Mouse (Mus musculus) heart, embryonic 10.5 days (tissue): ENCODE results near the gene Dcaf6. TPM values are rescaled to one million over a fixed set of nuclear protein-coding genes. Genes with fewer than 3 reads are reported as not detected.

Experiments
- DNase-seq: peaks from one replicate; pipeline ENCODE4 v3.0.0-alpha.2; 2017; ENCODE audit warnings: low spot score
- H3K27ac ChIP-seq: fragments of 300-500 bp; sonication (generic); 2 replicates; pipeline ENCODE4 v1.5.1; 2016; ENCODE audit warnings: mild to moderate bottlenecking
- H3K27me3 ChIP-seq: fragments of 300-500 bp; sonication (generic); 2 replicates; pipeline ENCODE4 v1.6.1; 2016; ENCODE audit warnings: mild to moderate bottlenecking; ENCODE audit not compliant: poor library complexity, insufficient read depth, severe bottlenecking
- H3K36me3 ChIP-seq: fragments of 300-500 bp; sonication (generic); 2 replicates; pipeline ENCODE4 v1.6.1; 2016; ENCODE audit warnings: mild to moderate bottlenecking, moderate library complexity
- H3K4me1 ChIP-seq: fragments of 300-500 bp; sonication (generic); 2 replicates; pipeline ENCODE4 v1.6.1; 2016; ENCODE audit warnings: mild to moderate bottlenecking
- H3K4me3 ChIP-seq: fragments of 300-500 bp; sonication (generic); 2 replicates; pipeline ENCODE4 v1.5.1; 2016; ENCODE audit warnings: mild to moderate bottlenecking, moderate library complexity
- H3K9me3 ChIP-seq: fragments of 300-500 bp; sonication (generic); 2 replicates; pipeline ENCODE4 v1.6.1; 2016; ENCODE audit warnings: mild to moderate bottlenecking, moderate library complexity
- WGBS: fragments of 180-500 bp; shearing (Covaris S2); methylation state at CpG from one replicate; pipeline ENCODE4 v1.1.7; 2016; 5-methylcytosine and 5-hydroxymethylcytosine counted together
- polyA plus RNA-seq: library from polyadenylated mRNA; unstranded; fragments of >200 nt; fragmentation: Nextera tagmentation; extraction: Ambion mirVana; gene quantifications from 2 replicates; pipeline ENCODE4 v1.2.1, GENCODE M21; 2016

Gene Dcaf6
- polyA plus RNA-seq, 1 experiment from 2014 or later = 8.7 TPM

DNA sequence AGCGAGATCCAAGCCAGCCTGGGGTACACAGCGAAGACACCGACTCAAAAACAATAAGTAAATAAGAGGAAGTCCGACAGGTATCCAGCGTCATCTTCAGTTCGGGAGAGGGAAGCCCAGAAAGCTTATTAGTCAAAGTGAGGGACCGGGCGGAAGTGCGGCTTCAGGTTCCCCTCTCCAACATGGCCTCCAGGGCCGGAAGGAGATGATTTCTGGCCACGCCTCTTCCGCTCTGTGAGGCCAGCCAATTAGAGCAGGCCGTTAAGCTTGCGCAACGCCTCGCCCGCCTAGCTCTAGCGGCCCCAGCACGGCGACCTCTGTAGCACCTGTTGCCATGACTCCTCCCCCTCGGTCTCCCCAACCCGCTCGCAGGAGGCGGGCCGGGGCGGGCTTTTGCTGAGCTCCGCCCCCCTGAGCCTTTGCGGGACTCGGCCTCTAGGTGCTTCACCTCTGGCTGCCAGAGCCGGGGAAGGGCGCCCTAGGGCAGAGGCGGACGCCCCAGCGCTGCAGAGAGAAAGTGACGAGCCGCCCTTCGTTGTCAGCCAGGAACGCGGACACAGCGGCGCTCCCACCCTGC, 614 bp upstream of the Dcaf6 start:
- H3K4me3 ChIP-seq = peak overlapping the region; percentile 95
- peak overlapping the region; percentile 95 for H3K27ac ChIP-seq
- H3K4me1 ChIP-seq = peaks cover 8% of the 10 kb centered on the region
- H3K27me3 ChIP-seq = no peaks in the 10 kb centered on the region
- H3K36me3 ChIP-seq = no peaks in the 10 kb centered on the region
- WGBS = under 1% methylated on average over 41 of the region's 41 CpGs
- DNase-seq = peak; percentile 100
- H3K9me3 ChIP-seq = no peaks in the 10 kb centered on the region

DNA sequence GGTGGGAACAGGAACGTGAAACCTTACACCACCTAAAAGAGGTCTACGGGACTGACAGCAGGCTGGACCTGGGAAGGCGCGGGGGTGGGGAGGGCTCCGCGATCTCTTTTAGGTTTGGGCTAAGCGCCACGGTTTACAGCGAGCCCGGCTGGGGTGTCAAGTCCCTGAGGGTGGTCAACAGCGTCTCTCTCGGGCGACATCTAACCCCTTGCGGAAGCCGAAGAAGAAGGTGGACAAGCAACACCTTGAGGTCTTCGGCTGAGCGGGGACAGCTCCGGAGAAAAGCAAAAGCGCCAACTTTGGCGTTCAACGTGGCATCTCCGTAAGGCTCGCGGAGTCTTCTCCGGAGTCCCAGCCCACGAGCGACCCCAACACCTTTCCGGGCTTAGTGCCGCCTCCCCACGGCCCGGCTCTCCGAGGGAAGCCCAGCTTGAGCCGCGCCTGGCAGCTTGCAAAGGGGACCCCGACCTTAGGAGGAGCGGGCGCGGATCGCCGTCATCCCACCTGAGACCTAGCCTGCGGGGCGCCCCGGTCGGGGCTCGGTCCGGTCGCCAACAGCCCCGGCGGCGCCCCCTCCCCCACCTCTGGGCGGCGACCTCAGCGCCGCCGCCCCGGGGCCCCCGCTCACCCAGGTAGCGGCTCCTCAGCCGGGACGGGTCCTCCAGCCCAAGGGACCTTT, 633 bp downstream of the Dcaf6 start:
- Histone ChIP-seq H3K27ac (peak overlapping the region; percentile 95), H3K4me1 (peaks cover 8% of the 10 kb centered on the region), H3K9me3 (no peaks in the 10 kb centered on the region), H3K27me3 (no peaks in the 10 kb centered on the region), H3K36me3 (no peaks in the 10 kb centered on the region), H3K4me3 (peak overlapping the region; percentile 95)
- DNase-seq = peak; percentile 89
- WGBS = under 1% methylated on average over 60 of the region's 60 CpGs

DNA sequence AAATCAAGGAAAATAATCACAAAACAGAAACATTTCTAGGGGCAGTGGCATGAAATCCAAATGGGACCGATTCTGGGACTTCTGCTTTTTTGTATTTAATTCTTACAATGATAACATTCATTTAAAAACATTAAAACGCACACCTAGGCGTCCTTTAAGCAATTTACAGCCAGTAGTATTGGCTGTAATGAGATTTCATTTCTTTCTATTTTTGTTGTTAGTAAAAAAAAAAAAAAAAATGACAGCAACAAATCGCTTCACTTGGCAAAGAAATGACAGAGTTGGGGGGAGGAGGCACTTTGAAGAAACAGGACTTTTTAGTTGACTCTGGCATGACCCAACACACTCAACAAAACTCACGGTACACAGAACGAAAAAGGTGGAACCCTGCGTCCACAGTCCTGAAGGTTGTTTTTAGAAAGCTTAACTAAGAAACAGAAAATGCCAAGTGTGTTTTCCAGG, 1.2 kb downstream of the Dcaf6 start:
- DNase-seq = no peak
- Histone ChIP-seq H3K36me3 (no peaks in the 10 kb centered on the region; the same call in 1 of the 2 replicates), H3K9me3 (no peaks in the 10 kb centered on the region), H3K27me3 (no peaks in the 10 kb centered on the region), H3K4me1 (peaks cover 8% of the 10 kb centered on the region), H3K4me3 (peak overlapping the region; percentile 95), H3K27ac (peak overlapping the region; percentile 95)
- 20% methylated on average over 7 of the region's 7 CpGs for WGBS

DNA sequence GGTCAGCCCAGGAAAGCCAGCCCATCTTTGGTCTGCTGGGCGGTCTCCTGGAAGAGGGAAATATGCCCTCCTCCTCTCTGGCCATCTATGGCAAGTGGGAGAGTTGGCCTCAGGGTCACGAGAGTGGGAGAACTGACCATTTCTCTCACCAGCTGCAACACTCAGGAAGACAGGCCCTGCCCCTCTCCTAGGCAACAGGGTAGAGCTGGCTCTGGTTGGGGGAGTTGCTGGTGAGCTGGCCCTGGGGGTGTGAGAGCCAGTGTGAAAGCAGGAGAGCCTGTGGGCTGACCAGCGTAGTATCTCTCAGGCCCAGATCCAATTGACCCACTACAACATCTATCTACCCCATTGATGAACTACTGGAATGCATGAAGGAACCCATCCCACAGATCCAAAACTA, 18.6 kb downstream of the Dcaf6 start:
- Histone ChIP-seq H3K36me3 (no peaks in the 10 kb centered on the region), H3K27me3 (no peaks in the 10 kb centered on the region)
- 75% methylated on average over 3 of the region's 3 CpGs for WGBS

DNA sequence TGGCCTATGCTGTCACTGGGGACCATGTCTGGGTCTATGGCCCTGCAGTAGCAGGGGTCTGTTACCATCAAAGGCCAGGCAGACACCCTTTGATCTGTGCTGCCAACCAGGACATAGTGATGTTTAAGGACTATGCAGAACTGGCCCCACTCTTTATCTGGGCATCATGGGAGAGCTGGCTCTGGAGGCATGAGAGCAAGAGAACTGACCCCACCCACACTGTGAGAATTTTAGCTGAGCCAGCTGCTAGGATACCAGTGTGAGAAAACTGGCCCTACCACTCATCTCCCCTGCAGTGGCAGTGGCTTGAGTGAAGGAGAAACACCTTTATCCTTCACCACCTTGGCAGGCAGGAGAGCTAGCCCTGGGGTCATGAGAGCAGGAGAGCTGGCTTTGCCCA, 19.1 kb downstream of the Dcaf6 start:
- Histone ChIP-seq H3K36me3 (no peaks in the 10 kb centered on the region), H3K4me1 (peaks cover 12% of the 10 kb centered on the region), H3K27me3 (no peaks in the 10 kb centered on the region), H3K4me3 (no peak overlapping the region), H3K27ac (no peak overlapping the region), H3K9me3 (no peaks in the 10 kb centered on the region)
- DNase-seq = no peak

More for the DNA sequence above, 18.6 kb downstream of the Dcaf6 start:
- H3K4me1 ChIP-seq = peaks cover 12% of the 10 kb centered on the region
- no peak overlapping the region for H3K4me3 ChIP-seq
- no peak for DNase-seq
- H3K27ac ChIP-seq = no peak overlapping the region
- H3K9me3 ChIP-seq = no peaks in the 10 kb centered on the region

DNA sequence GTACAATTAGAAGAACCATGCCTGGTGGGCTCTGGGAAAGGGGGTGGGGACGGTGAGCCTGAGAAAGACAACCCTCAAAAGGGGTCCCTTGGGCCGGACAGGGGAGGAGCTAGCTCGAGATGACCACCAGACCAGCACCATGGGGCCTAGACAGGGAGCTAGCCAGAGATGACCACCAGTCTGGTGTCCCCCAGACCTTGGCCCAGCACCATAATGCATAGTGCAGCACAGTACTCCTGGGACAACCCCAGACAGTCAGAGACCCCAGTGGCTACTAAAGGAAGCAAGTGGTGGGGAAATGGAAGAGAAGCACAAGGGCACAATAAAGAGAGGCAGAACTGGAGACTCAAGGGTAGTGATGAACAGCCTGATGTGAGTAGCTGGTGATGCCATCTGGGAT, 19.5 kb downstream of the Dcaf6 start:
- WGBS = 78% methylated on average over 3 of the region's 3 CpGs
- Histone ChIP-seq H3K9me3 (no peaks in the 10 kb centered on the region), H3K36me3 (no peaks in the 10 kb centered on the region), H3K4me3 (no peak overlapping the region), H3K27me3 (no peaks in the 10 kb centered on the region), H3K27ac (no peak overlapping the region), H3K4me1 (peaks cover 12% of the 10 kb centered on the region)
- DNase-seq = no peak

DNA sequence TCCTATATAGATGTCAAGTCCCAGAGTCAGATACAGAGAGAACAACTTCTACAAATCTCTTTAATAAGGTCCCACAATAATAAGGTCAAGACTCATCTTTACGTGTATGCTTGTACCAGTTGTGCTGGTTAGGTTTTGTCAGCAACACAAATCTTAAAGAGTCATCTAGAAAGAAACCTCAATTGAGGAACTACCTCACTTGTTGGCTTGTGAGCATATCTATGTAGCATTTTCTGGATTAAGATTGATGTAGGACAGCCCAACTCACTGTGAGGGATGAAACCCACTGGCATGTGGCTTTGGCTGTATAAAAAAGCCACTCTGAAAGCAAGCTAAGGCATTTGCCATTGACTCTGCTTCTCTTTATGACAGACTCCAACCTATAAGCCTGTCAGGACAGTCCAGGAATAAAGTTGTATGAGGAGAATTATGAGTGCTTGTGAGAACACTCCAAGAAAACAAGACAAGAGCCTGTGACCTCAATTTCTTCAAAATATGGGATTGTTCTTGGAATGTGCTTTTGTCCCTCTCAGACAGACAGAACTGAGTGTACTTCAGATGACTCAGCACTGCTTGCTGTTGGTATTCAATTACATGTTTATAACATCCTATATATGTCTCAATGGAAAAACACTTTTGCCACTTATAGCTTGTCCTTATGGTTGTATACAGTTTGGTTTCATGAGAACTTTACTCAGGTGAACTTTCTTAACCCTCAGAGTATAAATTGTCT, 21.8 kb downstream of the Dcaf6 start:
- 92% methylated on average over 1 of the region's 1 CpGs for WGBS
- Histone ChIP-seq H3K4me3 (no peak overlapping the region), H3K4me1 (peaks cover 12% of the 10 kb centered on the region), H3K27ac (no peak overlapping the region), H3K27me3 (no peaks in the 10 kb centered on the region), H3K9me3 (no peaks in the 10 kb centered on the region), H3K36me3 (no peaks in the 10 kb centered on the region)
- DNase-seq = no peak

DNA sequence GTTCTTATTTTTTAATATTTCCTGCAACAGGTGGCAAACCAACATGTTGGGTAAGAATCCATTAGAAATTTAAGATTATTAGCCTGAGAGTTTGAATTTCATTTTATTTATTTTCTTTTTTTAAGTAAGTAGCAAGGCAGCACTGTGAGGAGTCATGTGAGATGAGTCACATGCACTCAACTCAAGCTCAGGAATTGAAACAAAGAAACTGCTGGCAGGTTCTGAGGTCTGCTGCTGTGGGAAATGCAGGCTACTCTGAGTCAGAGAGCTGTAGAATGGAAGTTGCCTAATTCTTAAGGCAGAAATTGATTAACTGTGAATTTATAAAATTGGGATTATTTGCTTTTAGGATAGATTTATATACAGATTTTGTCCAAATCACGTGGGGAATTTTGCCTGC, 27.4 kb downstream of the Dcaf6 start:
- Histone ChIP-seq H3K27ac (no peak overlapping the region), H3K36me3 (no peaks in the 10 kb centered on the region), H3K27me3 (no peaks in the 10 kb centered on the region), H3K9me3 (no peaks in the 10 kb centered on the region), H3K4me1 (no peaks in the 10 kb centered on the region), H3K4me3 (no peak overlapping the region)
- 72% methylated on average over 1 of the region's 1 CpGs for WGBS
- no peak for DNase-seq

DNA sequence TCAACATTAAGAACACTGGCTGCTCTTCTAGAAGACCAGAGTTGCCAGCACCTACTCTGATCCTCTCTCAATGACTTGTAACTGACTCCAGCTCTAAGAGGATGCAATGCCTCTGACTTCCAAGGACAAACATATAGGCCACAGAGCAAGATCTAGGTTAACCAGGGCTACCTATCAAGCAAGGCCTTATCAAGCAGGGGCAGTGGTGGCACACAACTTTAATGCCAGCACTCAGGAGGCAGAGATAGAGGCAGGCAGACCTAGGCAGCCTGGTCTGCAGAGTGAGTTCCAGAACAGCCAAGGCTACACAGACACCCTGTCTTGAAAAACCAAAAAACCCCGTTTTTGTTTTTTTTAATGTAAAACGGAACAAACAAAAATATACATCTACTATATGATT, 34.0 kb downstream of the Dcaf6 start:
- DNase-seq = no peak
- Histone ChIP-seq H3K27ac (no peak overlapping the region), H3K4me1 (no peaks in the 10 kb centered on the region), H3K4me3 (no peak overlapping the region), H3K27me3 (no peaks in the 10 kb centered on the region), H3K9me3 (no peaks in the 10 kb centered on the region), H3K36me3 (0 out of 2 replicates have a peak, but pooled peaks cover 3% of the 10 kb centered on the region)
- 89% methylated on average over 2 of the region's 2 CpGs for WGBS

DNA sequence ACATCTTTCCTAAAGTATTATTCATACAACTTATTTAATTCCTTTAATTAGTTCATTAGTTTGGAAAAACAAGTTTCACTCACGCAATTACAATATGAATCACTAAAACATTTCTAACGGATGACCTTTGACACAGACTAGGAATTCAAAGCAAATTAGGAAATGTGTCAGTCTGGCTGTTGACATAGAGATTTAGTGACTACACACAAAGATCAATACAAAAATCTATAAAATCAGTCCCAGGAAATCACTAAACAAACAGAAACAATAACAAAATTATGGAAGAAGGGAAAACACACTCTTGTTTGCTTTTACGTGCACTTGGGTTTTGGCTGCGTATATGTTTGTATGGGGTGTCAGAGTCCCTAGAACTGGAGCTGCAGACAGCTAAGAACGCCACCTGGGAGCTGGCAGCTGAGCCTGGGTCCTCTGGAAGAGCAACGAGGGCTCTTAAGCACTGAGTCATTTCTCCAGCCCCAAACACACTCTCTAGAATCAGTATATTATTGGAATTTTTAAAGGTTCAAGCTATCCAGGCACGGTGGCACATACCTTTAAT, 38.8 kb downstream of the Dcaf6 start:
- Histone ChIP-seq H3K9me3 (no peaks in the 10 kb centered on the region), H3K36me3 (0 out of 2 replicates have a peak, but pooled peaks cover 3% of the 10 kb centered on the region), H3K27ac (no peak overlapping the region), H3K4me1 (no peaks in the 10 kb centered on the region), H3K4me3 (no peak overlapping the region), H3K27me3 (no peaks in the 10 kb centered on the region)
- no peak for DNase-seq
- WGBS = 82% methylated on average over 7 of the region's 7 CpGs

DNA sequence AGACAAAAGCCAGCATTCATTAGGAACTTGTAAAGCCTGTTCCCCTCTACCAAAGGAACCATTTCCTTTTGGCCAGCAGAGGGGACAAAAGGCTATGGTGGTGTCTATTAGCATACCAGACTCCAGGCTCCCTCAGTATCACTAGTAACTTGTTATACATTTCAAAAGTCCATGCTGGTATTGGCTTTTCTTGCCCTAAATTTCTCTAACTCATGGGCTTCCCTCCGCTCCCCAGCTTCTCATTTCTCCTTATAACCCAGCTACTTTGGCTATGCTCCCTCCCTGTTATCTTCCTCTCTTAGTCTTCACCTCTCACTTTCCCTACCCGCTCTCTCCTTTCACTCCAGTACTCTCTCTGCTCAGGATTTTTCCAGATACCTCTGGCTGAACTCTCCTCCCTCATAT, 63.9 kb downstream of the Dcaf6 start:
- H3K27me3 ChIP-seq = no peaks in the 10 kb centered on the region
- H3K4me1 ChIP-seq = no peaks in the 10 kb centered on the region
- no peaks in the 10 kb centered on the region for H3K9me3 ChIP-seq
- WGBS = 78% methylated on average over 2 of the region's 2 CpGs
- no peak for DNase-seq
- H3K4me3 ChIP-seq = no peak overlapping the region
- H3K36me3 ChIP-seq = 0 out of 2 replicates have a peak, but pooled peaks cover 3% of the 10 kb centered on the region
- no peak overlapping the region for H3K27ac ChIP-seq

DNA sequence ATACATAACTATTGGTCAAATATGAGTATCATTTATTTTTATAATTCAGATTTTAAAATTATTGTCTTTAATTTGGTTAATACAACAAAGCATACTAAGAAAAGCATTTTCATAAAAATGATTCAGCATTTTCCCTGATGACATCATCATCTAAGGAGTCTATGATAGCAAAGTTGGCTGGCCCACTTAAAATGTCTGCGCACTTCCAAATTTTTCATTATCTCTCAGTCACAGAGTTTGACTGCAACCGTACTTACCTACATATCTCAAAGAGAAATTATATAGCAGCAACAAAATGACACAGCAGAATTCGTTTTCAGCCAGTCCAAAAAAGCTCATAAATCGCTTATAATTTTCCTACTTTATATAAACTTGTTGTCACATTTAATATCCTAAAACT, 64.3 kb downstream of the Dcaf6 start:
- Histone ChIP-seq H3K27ac (no peak overlapping the region), H3K36me3 (0 out of 2 replicates have a peak, but pooled peaks cover 3% of the 10 kb centered on the region), H3K9me3 (no peaks in the 10 kb centered on the region), H3K4me3 (no peak overlapping the region), H3K4me1 (no peaks in the 10 kb centered on the region), H3K27me3 (no peaks in the 10 kb centered on the region)
- 88% methylated on average over 4 of the region's 4 CpGs for WGBS
- DNase-seq = no peak

DNA sequence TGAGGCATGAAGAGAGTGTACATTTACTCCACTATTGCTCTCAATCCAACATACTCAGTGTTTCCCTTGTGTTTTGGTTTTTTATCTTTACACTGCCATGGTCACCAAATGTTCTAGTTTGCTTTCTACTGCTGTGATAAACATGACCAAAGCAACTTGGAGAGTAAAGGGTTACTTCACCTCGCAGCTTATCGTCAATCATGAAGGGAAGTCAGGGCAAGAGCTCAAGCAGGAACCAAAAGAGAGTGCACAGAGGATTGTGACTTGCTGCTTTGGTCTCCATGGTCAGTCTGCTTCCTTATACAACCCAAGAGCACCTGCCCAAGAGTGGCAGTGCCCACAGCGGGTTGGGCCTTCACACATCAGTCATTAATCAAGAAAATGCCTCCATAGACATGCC, 65.4 kb downstream of the Dcaf6 start:
- WGBS = 46% methylated on average over 3 of the region's 3 CpGs
- H3K36me3 ChIP-seq = 0 out of 2 replicates have a peak, but pooled peaks cover 3% of the 10 kb centered on the region
- no peaks in the 10 kb centered on the region for H3K27me3 ChIP-seq
- H3K4me1 ChIP-seq = no peaks in the 10 kb centered on the region
- H3K4me3 ChIP-seq = no peak overlapping the region
- no peaks in the 10 kb centered on the region for H3K9me3 ChIP-seq
- H3K27ac ChIP-seq = no peak overlapping the region
- DNase-seq = no peak
